Mouse (Mus musculus): ENCODE results near the gene Nop9. TPM values are rescaled to one million over a fixed set of nuclear protein-coding genes. Genes with fewer than 3 reads are reported as not detected.

Nop9 gene
- polyA plus RNA-seq, 1 experiment from 2014 or later: 14.5 TPM

DNA sequence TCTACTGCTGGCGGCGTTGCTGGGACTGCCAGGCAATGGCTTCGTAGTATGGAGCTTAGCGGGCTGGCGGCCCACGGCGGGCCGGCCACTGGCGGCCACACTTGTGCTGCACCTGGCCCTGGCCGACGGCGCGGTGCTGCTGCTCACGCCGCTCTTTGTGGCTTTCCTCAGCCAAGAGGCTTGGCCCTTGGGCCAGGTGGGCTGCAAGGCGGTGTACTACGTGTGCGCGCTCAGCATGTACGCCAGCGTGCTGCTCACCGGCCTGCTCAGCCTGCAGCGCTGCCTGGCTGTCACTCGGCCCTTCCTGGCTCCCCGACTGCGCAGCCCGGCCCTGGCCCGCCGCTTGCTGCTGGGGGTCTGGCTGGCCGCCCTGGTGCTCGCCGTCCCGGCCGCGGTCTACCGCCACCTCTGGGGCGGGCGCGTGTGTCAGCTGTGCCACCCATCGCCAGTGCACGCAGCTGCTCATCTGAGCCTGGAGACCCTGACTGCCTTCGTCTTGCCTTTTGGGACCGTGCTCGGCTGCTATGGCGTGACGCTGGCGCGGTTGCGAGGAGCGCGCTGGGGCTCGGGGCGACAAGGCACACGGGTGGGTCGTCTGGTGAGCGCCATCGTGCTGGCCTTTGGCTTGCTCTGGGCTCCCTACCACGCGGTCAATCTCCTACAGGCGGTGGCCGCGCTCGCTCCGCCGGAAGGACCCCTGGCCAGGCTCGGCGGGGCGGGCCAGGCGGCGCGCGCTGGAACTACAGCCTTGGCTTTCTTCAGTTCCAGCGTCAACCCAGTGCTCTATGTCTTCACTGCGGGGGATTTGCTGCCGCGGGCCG is 16.7 kb downstream of the Nop9 start:
- H3K4me3 ChIP-seq (ENCODE audit: low read depth, low read length): peak overlapping the region; percentile 51
- no peaks in the 10 kb centered on the region for H3K9me3 ChIP-seq (ENCODE audit: low read length)
- peaks cover 26% of the 10 kb centered on the region for H3K4me1 ChIP-seq (ENCODE audit: insufficient read depth)
- TF ChIP-seq EP300 (IDR thresholded peaks at IDR 0.05; ENCODE audit: low read depth): no peak
- TF ChIP-seq CTCF (IDR thresholded peaks at IDR 0.05; ENCODE audit: low read depth): peak; percentile 30
- H3K9ac ChIP-seq (replicated peaks): peak overlapping the region; percentile 67
- DNase-seq (peak; percentile 50), ATAC-seq (peak; percentile 26)
- no peaks in the 10 kb centered on the region for H3K36me3 ChIP-seq (replicated peaks; ENCODE audit: insufficient read depth, low read length)
- peaks cover 18% of the 10 kb centered on the region for H3K27me3 ChIP-seq (ENCODE audit: insufficient read depth, low read length)
- peak overlapping the region; percentile 88 for H3K4me2 ChIP-seq (ENCODE audit: low read depth, low read length)
- H3K27ac ChIP-seq (ENCODE audit: low read depth): peak overlapping the region; percentile 69
- 2% methylated on average over 69 of the region's 77 CpGs for WGBS (ENCODE audit: insufficient replicate concordance)

DNA sequence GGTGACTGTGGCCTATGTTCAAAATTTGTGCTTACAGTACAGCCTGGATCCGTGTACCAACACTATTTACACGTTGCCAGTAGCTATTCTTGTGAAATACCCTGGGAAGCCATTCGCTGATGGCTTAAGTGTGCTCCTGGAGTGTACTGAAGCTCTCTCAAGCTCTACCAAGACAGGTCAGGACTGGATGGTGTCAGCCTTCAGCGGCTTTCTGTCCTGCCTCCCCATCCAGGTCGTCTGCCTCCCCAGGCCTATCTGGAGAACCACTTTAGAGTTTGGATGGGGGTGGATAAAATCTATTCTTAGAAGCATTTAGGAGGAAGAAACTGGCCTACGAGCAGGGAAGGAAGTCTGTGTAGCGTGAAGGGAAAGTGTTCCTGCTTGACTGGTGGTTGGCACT is 17.7 kb downstream of the Nop9 start:
- H3K27me3 ChIP-seq (ENCODE audit: insufficient read depth, low read length): peaks cover 23% of the 10 kb centered on the region
- H3K4me3 ChIP-seq (ENCODE audit: low read depth, low read length): no peak overlapping the region
- peak overlapping the region; percentile 88; the same call in 1 of the 2 replicates for H3K4me2 ChIP-seq (ENCODE audit: low read depth, low read length)
- H3K4me1 ChIP-seq (ENCODE audit: insufficient read depth): peaks cover 30% of the 10 kb centered on the region
- WGBS (ENCODE audit: insufficient replicate concordance): 25% methylated on average over 7 of the region's 7 CpGs
- TF ChIP-seq EP300 (IDR thresholded peaks at IDR 0.05; ENCODE audit: low read depth) (no peak), CTCF (IDR thresholded peaks at IDR 0.05; ENCODE audit: low read depth) (no peak)
- DNase-seq (no peak), ATAC-seq (peak; percentile 6; the same call in 1 of the 2 replicates)
- no peaks in the 10 kb centered on the region for H3K36me3 ChIP-seq (replicated peaks; ENCODE audit: insufficient read depth, low read length)
- peak overlapping the region; percentile 69 for H3K27ac ChIP-seq (ENCODE audit: low read depth)
- H3K9ac ChIP-seq (replicated peaks): peak overlapping the region; percentile 67
- no peaks in the 10 kb centered on the region for H3K9me3 ChIP-seq (ENCODE audit: low read length)

DNA sequence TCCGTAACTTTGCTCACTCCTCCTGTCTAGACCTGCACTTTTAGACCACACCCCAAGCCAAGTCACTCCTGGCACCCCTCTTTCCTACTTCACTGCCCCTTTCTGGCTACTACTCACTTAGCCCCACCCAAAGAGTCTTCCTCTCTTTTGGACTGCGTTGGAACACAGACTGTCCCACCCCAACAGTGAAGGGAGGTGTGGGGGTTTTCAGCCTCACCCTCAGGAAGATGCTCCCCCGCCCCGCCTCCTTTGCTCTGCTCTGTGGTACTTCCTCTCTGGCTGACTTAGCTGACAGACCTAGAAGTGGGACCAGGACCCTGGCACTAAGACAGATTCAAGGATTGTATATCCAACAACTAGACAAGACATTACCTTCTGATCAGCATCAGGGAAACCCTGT is 20.2 kb downstream of the Nop9 start, which contains the start of gene Ltb4r1:
Ltb4r1 (plus strand) TSS at position 267 of the 400 bp plus-strand sequence.
- peak within 1 kb of the TSS; percentile 14 for H3K4me3 ChIP-seq (ENCODE audit: low read depth, low read length)
- H3K9ac ChIP-seq (replicated peaks): no peak within 1 kb of the TSS
- peak within 1 kb of the TSS; percentile 42 for H3K4me2 ChIP-seq (ENCODE audit: low read depth, low read length)
- peak within 1 kb of the TSS; percentile 69 for H3K27ac ChIP-seq (ENCODE audit: low read depth)
- H3K27me3 ChIP-seq (ENCODE audit: insufficient read depth, low read length): peaks cover 31% of the 10 kb centered on the region
- ATAC-seq: no peak
- TF ChIP-seq EP300 (IDR thresholded peaks at IDR 0.05; ENCODE audit: low read depth) (no peak), CTCF (IDR thresholded peaks at IDR 0.05; ENCODE audit: low read depth) (no peak)
- DNase-seq: peak; percentile 48
- H3K9me3 ChIP-seq (ENCODE audit: low read length): no peaks in the 10 kb centered on the region
- H3K4me1 ChIP-seq (ENCODE audit: insufficient read depth): peaks cover 26% of the 10 kb centered on the region
- WGBS (ENCODE audit: insufficient replicate concordance): 30% methylated on average over 4 of the region's 4 CpGs
- no peaks in the 10 kb centered on the region for H3K36me3 ChIP-seq (replicated peaks; ENCODE audit: insufficient read depth, low read length)

DNA sequence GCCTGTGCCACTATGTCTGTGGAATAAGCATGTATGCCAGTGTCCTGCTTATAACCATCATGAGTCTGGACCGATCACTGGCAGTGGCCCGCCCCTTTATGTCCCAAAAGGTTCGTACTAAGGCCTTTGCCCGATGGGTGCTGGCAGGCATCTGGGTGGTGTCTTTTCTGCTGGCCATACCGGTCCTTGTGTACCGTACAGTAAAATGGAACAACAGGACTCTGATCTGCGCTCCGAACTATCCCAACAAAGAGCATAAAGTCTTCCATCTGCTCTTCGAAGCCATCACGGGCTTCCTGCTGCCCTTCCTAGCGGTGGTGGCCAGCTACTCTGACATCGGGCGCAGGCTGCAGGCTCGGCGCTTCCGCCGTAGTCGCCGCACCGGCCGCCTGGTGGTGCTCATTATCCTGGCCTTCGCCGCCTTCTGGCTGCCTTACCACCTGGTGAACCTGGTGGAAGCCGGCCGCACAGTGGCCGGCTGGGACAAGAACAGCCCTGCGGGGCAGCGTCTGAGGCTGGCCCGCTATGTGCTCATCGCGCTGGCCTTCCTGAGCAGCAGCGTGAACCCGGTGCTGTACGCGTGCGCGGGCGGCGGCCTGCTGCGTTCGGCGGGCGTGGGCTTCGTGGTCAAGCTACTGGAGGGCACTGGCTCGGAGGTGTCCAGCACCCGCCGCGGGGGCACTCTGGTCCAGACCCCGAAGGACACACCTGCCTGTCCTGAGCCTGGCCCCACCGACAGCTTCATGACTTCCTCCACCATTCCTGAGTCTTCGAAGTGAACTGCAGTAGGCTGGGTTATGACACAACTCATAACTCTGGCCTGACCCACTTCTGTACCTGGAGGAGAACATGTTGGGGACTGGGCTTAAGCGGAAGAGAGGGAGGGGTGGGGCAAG is 22.3 kb downstream of the Nop9 start:
- no peak overlapping the region; the same call in 1 of the 2 replicates for H3K27ac ChIP-seq (ENCODE audit: low read depth)
- H3K4me1 ChIP-seq (ENCODE audit: insufficient read depth): peaks cover 14% of the 10 kb centered on the region
- peak overlapping the region; percentile 59 for H3K9ac ChIP-seq (replicated peaks)
- WGBS (ENCODE audit: insufficient replicate concordance): 10% methylated on average over 52 of the region's 52 CpGs
- peak; percentile 62 for TF ChIP-seq CTCF (IDR thresholded peaks at IDR 0.05; ENCODE audit: low read depth)
- no peak for TF ChIP-seq EP300 (IDR thresholded peaks at IDR 0.05; ENCODE audit: low read depth)
- no peaks in the 10 kb centered on the region for H3K9me3 ChIP-seq (ENCODE audit: low read length)
- ATAC-seq (peak; percentile 71), DNase-seq (peak; percentile 71)
- H3K4me3 ChIP-seq (ENCODE audit: low read depth, low read length): peak overlapping the region; percentile 41
- peak overlapping the region; percentile 68 for H3K4me2 ChIP-seq (ENCODE audit: low read depth, low read length)
- peaks cover 14% of the 10 kb centered on the region; the same call in 1 of the 2 replicates for H3K27me3 ChIP-seq (ENCODE audit: insufficient read depth, low read length)
- H3K36me3 ChIP-seq (replicated peaks; ENCODE audit: insufficient read depth, low read length): no peaks in the 10 kb centered on the region

DNA sequence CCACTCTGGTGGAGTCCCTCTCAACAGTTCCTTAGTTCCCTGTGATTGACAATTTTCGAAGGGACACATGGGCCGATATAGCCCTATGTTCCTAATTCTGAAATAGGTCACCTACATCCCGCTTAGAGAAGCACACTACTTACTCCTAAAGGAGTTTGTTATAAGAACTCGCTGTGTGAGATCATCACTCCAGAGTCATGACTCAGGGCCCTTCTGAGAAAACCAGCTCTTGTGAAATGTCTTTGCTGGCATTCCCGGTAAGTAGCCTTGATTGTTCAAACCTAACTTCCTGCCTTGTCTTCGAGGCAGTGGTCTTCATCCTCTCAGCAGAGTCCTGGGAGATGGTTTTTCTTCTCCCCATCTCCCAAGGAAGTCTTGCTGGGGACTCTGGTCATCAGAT is 23.1 kb downstream of the Nop9 start:
- WGBS (ENCODE audit: insufficient replicate concordance): 66% methylated on average over 6 of the region's 6 CpGs
- DNase-seq (no peak), ATAC-seq (no peak)
- H3K4me3 ChIP-seq (ENCODE audit: low read depth, low read length): peak overlapping the region; percentile 41; the same call in 1 of the 2 replicates
- H3K4me2 ChIP-seq (ENCODE audit: low read depth, low read length): peak overlapping the region; percentile 68; the same call in 1 of the 2 replicates
- no peaks in the 10 kb centered on the region for H3K9me3 ChIP-seq (ENCODE audit: low read length)
- H3K36me3 ChIP-seq (replicated peaks; ENCODE audit: insufficient read depth, low read length): no peaks in the 10 kb centered on the region
- peaks cover 8% of the 10 kb centered on the region for H3K4me1 ChIP-seq (ENCODE audit: insufficient read depth)
- H3K27ac ChIP-seq (ENCODE audit: low read depth): no peak overlapping the region
- TF ChIP-seq EP300 (IDR thresholded peaks at IDR 0.05; ENCODE audit: low read depth): no peak
- no peak for TF ChIP-seq CTCF (IDR thresholded peaks at IDR 0.05; ENCODE audit: low read depth)
- H3K9ac ChIP-seq (replicated peaks): no peak overlapping the region; the same call in 1 of the 2 replicates
- peaks cover 14% of the 10 kb centered on the region; the same call in 1 of the 2 replicates for H3K27me3 ChIP-seq (ENCODE audit: insufficient read depth, low read length)

Measured in liver, postnatal 0 days (tissue).